Mouse (Mus musculus): ENCODE results near the gene Ptpn14. TPM values are rescaled to one million over a fixed set of nuclear protein-coding genes. Genes with fewer than 3 reads are reported as not detected.

Gene Ptpn14
- polyA plus RNA-seq, 1 experiment from 2014 or later, result 4.6 TPM

DNA sequence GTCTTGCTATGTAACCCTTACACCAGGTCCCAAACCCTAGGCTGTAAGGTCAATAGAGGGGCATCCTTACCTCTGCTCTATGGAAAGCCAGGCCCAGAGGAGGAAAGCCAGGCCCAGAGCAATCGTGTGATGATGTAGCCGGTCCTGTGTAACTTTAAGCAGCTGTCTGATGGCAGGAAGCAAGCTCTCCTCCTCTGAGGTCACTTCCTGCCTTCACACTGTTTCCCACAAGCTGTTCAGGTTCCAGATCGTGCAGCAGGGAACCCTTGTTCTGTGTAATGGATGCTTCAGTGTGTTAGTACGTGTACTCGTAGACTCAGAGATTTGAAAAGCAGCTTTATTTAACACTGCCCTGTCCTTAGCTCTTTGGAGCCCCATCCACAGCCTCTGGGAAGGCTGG lies 139.0 kb downstream of the Ptpn14 start:
- no peak for DNase-seq (ENCODE audit: low spot score)
- Histone ChIP-seq H3K27me3 (ENCODE audit: low read depth, poor library complexity, severe bottlenecking) (no peaks in the 10 kb centered on the region), H3K4me1 (peaks cover 7% of the 10 kb centered on the region), H3K36me3 (peaks cover 25% of the 10 kb centered on the region), H3K4me3 (no peak overlapping the region), H3K9me3 (replicated peaks) (no peaks in the 10 kb centered on the region), H3K27ac (replicated peaks) (peak overlapping the region; percentile 61)
- 88% methylated on average over 5 of the region's 5 CpGs for WGBS

DNA sequence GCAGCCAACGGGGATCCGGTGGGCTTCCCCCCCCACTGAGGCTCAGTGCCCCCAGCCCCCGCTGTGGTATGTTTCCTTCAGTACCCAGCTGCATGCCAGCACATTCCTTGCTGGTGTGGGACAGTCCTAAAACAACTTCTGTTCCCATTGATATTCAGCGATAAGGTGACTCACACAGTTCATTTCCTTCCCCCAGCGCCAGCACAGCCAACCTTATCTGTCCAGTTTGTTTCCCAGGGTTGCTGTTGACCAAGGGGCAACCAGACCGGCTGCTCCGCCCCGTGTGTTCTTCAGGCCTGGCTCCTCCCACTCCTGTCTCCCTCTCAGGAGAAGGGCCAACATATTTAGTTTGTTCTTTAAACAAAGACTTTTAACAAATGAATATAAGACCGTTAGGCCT lies 139.4 kb downstream of the Ptpn14 start:
- no peaks in the 10 kb centered on the region for H3K27me3 ChIP-seq (ENCODE audit: low read depth, poor library complexity, severe bottlenecking)

DNA sequence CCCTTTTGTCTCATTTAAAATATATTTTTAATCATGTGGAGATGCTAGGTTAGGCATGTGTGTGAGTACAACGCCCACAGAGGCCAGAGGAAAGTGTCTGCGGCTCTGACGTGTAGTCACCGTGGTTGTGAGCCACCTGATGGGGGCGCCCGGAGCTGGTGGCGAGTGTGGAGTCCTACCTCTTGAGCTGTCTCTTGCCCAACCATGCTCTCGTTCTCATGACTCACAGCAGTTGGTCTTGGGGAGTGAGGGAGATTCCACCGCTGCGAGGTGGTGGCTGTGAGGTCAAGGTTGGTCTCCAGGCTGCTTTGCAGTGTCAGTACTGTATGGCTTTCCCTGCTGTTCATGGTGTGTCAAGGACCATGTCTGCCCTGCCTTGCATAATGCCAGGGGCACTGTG lies 140.0 kb downstream of the Ptpn14 start:
- Histone ChIP-seq H3K9me3 (replicated peaks) (no peaks in the 10 kb centered on the region), H3K27ac (replicated peaks) (no peak overlapping the region), H3K27me3 (ENCODE audit: low read depth, poor library complexity, severe bottlenecking) (no peaks in the 10 kb centered on the region), H3K36me3 (peaks cover 25% of the 10 kb centered on the region), H3K4me3 (no peak overlapping the region), H3K4me1 (peaks cover 7% of the 10 kb centered on the region)
- WGBS, result 86% methylated on average over 10 of the region's 10 CpGs
- no peak for DNase-seq (ENCODE audit: low spot score)

More for the DNA sequence above, 139.4 kb downstream of the Ptpn14 start:
- peaks cover 7% of the 10 kb centered on the region for H3K4me1 ChIP-seq
- H3K4me3 ChIP-seq, result no peak overlapping the region
- no peaks in the 10 kb centered on the region for H3K9me3 ChIP-seq (replicated peaks)
- WGBS, result 80% methylated on average over 9 of the region's 9 CpGs
- no peak for DNase-seq (ENCODE audit: low spot score)
- peaks cover 25% of the 10 kb centered on the region for H3K36me3 ChIP-seq
- peak overlapping the region; percentile 61 for H3K27ac ChIP-seq (replicated peaks)

DNA sequence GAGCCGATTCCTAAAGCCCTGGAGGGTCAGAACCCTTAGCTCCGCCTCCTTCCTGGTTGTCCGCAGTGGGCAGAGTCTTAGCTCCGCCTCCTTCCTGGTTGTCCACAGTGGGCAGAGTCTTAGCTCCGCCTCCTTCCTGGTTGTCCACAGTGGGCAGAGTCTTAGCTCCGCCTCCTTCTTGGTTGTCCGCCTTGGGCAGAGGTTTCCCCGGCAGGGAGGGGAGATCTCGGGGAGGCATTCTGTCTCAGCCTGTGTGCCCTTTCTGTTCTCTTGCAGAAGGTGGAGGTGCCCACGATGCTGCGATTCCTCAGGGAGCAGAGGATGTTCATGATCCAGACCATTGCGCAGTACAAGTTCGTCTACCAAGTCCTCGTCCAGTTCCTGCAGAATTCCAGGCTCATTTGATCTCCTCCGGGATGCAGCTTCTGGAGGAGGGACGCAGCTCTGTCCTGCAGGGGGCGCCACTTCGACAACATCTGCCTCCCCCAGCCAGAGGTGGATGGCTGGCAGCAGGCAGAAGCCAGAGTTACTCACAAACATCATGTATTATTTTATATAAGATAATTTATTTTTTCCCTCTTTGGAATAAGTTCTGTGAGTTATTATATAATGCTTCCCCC lies 141.7 kb downstream of the Ptpn14 start:
- Histone ChIP-seq H3K27me3 (ENCODE audit: low read depth, poor library complexity, severe bottlenecking) (no peaks in the 10 kb centered on the region), H3K4me3 (no peak overlapping the region), H3K9me3 (replicated peaks) (no peaks in the 10 kb centered on the region), H3K36me3 (peaks cover 20% of the 10 kb centered on the region), H3K27ac (replicated peaks) (no peak overlapping the region), H3K4me1 (peaks cover 7% of the 10 kb centered on the region)
- WGBS, result 91% methylated on average over 18 of the region's 18 CpGs
- no peak for DNase-seq (ENCODE audit: low spot score)

DNA sequence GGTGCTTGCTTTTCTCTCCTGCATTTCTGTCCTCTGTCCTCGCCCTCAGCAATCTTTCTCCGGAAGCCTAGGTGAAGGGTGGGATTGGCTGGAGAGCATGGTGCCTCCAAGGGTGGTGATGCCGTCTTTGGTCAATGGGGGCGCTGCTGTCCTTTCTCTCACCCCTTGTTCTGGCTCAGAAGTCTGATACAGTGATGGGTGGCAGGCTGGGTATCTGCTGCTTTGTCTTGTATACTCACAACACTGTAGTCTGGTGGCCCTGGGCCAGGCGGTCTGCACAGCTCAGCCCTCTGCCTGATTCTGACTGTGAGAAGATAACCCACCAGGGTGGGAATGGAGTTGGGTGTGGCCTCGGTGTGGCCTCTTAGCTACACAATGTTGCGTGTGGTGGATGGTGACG lies 142.5 kb downstream of the Ptpn14 start:
- H3K27ac ChIP-seq (replicated peaks), result no peak overlapping the region
- H3K27me3 ChIP-seq (ENCODE audit: low read depth, poor library complexity, severe bottlenecking), result no peaks in the 10 kb centered on the region
- no peaks in the 10 kb centered on the region for H3K9me3 ChIP-seq (replicated peaks)
- no peak overlapping the region for H3K4me3 ChIP-seq
- peaks cover 15% of the 10 kb centered on the region for H3K36me3 ChIP-seq
- no peak for DNase-seq (ENCODE audit: low spot score)
- WGBS, result 80% methylated on average over 8 of the region's 8 CpGs
- peaks cover 13% of the 10 kb centered on the region for H3K4me1 ChIP-seq

DNA sequence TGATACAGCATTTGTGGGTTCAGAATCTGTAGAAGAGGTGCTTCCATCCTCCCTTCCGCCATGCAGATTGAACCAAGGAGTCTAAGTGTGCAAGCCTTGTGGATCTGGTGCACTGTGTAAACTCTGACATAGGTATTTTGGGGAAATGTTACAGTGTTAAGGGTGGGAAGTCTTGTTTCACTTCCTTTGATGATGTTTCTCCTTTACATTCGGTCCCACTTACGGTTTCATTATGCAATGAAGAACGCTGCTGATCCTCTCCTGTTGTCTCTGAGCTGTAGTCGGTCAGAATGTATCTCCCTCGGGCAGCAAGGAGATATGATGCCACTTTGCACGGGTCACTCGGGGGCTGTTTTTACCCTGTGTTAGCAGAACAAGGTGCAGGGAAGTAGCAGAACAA lies 143.6 kb downstream of the Ptpn14 start:
- Histone ChIP-seq H3K27me3 (ENCODE audit: low read depth, poor library complexity, severe bottlenecking) (no peaks in the 10 kb centered on the region), H3K4me1 (peaks cover 14% of the 10 kb centered on the region), H3K36me3 (peaks cover 15% of the 10 kb centered on the region), H3K4me3 (no peak overlapping the region), H3K27ac (replicated peaks) (no peak overlapping the region), H3K9me3 (replicated peaks) (no peaks in the 10 kb centered on the region)
- 96% methylated on average over 8 of the region's 8 CpGs for whole genome bisulfite sequencing
- DNase-seq (ENCODE audit: low spot score), result no peak

DNA sequence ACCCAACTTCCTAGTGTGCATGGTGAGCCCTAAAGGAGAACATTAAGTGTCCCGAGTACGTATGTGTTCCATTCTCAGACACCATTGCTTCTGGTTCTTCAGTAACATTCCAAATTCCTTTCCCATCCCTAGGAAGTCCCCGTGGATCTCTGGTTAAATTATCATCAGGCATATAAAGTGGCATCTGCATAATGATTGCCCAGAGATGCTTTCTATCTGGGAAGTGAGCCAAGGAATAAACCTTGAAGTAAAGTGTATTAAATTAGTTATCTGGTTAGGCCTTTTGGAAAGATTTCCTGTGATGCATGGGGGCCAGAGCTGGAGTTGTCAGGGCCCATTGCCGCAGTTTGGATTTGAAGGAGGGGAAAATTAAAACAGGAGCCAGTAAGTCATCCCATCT lies 144.0 kb downstream of the Ptpn14 start:
- no peak for DNase-seq (ENCODE audit: low spot score)
- H3K27me3 ChIP-seq (ENCODE audit: low read depth, poor library complexity, severe bottlenecking), result no peaks in the 10 kb centered on the region
- WGBS, result 95% methylated on average over 4 of the region's 4 CpGs
- no peaks in the 10 kb centered on the region for H3K9me3 ChIP-seq (replicated peaks)
- H3K4me1 ChIP-seq, result peaks cover 13% of the 10 kb centered on the region
- H3K36me3 ChIP-seq, result peaks cover 15% of the 10 kb centered on the region
- no peak overlapping the region for H3K27ac ChIP-seq (replicated peaks)
- H3K4me3 ChIP-seq, result no peak overlapping the region

DNA sequence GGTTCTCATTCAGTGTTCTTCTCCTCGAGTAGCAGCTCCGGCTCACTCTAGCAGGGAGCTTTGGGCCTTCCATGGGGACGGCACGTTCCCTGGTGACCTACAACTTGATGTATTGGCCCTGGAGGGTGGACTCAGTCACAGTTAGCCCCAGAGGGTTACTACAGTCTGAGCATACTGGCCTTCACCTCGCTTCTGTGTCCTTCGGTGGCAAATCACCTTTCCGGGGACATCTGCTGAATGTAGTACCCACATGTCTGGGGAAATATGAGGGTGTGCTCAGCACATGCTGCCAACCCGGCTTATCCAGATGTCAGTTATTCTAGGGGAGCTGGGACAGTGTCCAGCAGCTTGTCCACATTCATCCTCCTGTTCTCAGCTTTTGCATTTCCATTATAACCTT lies 145.5 kb downstream of the Ptpn14 start:
- DNase-seq (ENCODE audit: low spot score), result no peak
- H3K27ac ChIP-seq (replicated peaks), result no peak overlapping the region
- no peak overlapping the region for H3K4me3 ChIP-seq
- 89% methylated on average over 8 of the region's 8 CpGs for WGBS
- H3K4me1 ChIP-seq, result peaks cover 7% of the 10 kb centered on the region
- H3K9me3 ChIP-seq (replicated peaks), result no peaks in the 10 kb centered on the region
- H3K27me3 ChIP-seq (ENCODE audit: low read depth, poor library complexity, severe bottlenecking), result no peaks in the 10 kb centered on the region
- H3K36me3 ChIP-seq, result peaks cover 15% of the 10 kb centered on the region

DNA sequence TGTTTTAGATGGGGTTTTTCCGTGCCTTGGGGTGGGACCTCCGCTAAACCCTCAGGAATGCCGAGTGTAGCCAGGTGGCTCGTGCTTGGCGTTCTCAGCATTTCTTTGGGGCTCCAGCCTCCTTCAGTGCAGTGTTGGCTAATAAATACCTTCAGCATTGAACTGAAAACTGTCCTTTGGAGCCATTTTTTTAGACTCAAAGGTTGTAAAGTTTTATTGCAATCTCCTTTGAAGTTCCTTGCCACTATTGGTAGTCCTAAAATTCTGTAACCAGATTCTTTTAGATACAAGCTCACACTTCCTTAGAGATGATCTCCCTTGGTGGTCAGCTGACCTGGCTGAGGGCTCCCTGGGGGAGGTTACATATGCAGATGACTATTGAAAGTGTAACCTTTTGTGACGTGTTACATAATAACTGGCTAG lies 147.4 kb downstream of the Ptpn14 start:
- Histone ChIP-seq H3K36me3 (peaks cover 4% of the 10 kb centered on the region), H3K4me3 (no peak overlapping the region), H3K27me3 (ENCODE audit: low read depth, poor library complexity, severe bottlenecking) (no peaks in the 10 kb centered on the region), H3K4me1 (peaks cover 12% of the 10 kb centered on the region), H3K9me3 (replicated peaks) (no peaks in the 10 kb centered on the region), H3K27ac (replicated peaks) (no peak overlapping the region)
- DNase-seq (ENCODE audit: low spot score), result no peak
- 41% methylated on average over 6 of the region's 6 CpGs for WGBS

DNA sequence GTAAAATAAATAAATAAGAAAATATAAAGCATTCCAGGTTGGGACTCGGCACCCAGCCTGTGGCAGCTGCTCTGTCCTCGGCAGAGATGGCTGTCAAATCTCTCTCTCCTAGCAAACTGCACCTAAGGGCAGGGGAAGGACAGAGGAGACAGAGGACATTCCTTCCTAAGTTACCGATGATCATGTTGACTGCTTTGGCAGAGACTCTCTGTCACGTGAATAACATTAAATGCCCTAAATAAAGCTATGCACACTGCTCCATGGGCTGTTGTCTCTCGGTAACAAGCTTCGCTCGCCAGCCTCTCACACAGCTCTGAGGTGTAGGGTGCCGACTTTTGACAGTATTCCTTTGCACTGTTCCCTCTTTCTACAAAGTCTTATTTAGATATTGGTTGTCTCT lies 148.1 kb downstream of the Ptpn14 start:
- Histone ChIP-seq H3K4me1 (peaks cover 12% of the 10 kb centered on the region), H3K9me3 (replicated peaks) (no peaks in the 10 kb centered on the region), H3K36me3 (no peaks in the 10 kb centered on the region), H3K27me3 (ENCODE audit: low read depth, poor library complexity, severe bottlenecking) (no peaks in the 10 kb centered on the region), H3K27ac (replicated peaks) (no peak overlapping the region), H3K4me3 (no peak overlapping the region)
- no peak for DNase-seq (ENCODE audit: low spot score)
- 86% methylated on average over 8 of the region's 8 CpGs for WGBS

DNA sequence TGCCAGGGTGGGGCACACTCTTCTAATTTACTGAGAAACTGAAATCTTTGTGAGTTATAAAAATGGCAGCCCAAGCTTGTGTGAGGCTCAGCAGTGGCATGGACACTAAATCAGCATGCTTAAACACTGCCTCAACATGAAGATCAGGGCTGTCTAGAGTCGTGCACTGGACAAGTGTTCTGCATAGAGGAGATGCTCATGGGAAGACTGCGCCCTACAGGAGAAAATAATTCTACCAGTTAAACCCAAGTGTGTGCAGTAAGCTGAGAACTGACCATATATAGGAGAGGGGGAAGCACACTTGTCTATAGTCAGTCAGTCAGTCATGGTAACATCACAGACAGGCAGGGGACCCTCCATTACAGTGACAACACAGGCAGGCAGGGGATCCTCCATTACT lies 151.1 kb downstream of the Ptpn14 start:
- 0 out of 2 replicates have a peak, but pooled peaks cover 3% of the 10 kb centered on the region for H3K36me3 ChIP-seq
- H3K27ac ChIP-seq (replicated peaks), result no peak overlapping the region
- no peak for DNase-seq (ENCODE audit: low spot score)
- 67% methylated on average over 2 of the region's 2 CpGs for WGBS
- no peak overlapping the region for H3K4me3 ChIP-seq
- H3K4me1 ChIP-seq, result peaks cover 27% of the 10 kb centered on the region
- no peaks in the 10 kb centered on the region for H3K27me3 ChIP-seq (ENCODE audit: low read depth, poor library complexity, severe bottlenecking)
- H3K9me3 ChIP-seq (replicated peaks), result no peaks in the 10 kb centered on the region

DNA sequence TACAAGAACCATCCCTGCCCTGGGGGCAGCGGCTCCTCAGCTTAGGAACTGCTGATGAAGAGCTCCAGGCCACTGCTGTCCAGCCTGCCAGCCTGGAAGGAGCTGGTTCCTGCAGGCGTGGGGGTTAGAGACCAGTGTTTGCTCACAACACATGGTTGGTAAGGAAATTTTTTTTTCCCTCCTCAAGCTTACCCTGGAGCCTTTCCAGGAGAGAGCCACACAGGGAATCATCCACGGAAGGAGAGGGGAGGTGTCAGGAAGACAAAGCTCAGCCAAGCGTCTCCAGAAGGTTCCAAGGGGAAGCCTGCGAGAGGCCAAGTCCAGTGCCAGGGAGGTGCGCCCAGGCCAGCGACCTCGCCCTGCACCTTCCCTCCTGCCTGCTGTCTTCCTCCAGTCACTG lies 151.9 kb downstream of the Ptpn14 start:
- no peak for DNase-seq (ENCODE audit: low spot score)
- Histone ChIP-seq H3K9me3 (replicated peaks) (no peaks in the 10 kb centered on the region), H3K27me3 (ENCODE audit: low read depth, poor library complexity, severe bottlenecking) (no peaks in the 10 kb centered on the region), H3K4me1 (peaks cover 35% of the 10 kb centered on the region), H3K4me3 (no peak overlapping the region), H3K27ac (replicated peaks) (0 out of 2 replicates have a peak overlapping the region, but pooled peaks have one; percentile 28), H3K36me3 (0 out of 2 replicates have a peak, but pooled peaks cover 3% of the 10 kb centered on the region)
- 82% methylated on average over 8 of the region's 8 CpGs for WGBS

DNA sequence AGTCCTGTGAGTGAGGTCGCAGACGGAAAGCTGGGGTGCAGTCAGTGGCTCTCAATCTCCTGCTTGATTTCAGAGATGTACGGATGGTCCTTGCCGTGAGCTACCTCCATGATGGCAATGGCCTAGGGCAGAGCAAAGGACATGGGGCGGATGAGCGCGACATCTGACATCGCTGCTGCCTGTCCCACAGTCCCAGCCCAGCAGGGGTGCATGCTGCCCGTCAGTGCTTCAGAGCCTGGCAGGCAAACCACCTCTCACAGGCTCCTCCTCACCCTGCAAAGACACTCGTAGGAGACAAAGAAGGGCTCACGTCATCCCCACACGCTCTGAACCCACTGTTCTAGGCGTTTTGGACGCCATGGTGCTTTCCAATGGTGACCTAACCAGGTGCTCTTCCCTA lies 152.7 kb downstream of the Ptpn14 start:
- Histone ChIP-seq H3K9me3 (replicated peaks) (no peaks in the 10 kb centered on the region), H3K27me3 (ENCODE audit: low read depth, poor library complexity, severe bottlenecking) (no peaks in the 10 kb centered on the region), H3K36me3 (0 out of 2 replicates have a peak, but pooled peaks cover 5% of the 10 kb centered on the region), H3K27ac (replicated peaks) (no peak overlapping the region; the same call in 1 of the 2 replicates), H3K4me3 (no peak overlapping the region), H3K4me1 (peaks cover 32% of the 10 kb centered on the region)
- no peak for DNase-seq (ENCODE audit: low spot score)
- WGBS, result 79% methylated on average over 14 of the region's 14 CpGs

Measured in midbrain, embryonic 10.5 days (tissue).